Mouse (Mus musculus) urinary bladder, postnatal 14 days (tissue): ENCODE measurements around the gene Rassf10.

Experiments
- DNase-seq: peaks from one replicate; pipeline ENCODE4 v3.0.0; 2021; ENCODE audit warnings: low spot score

The Rassf10 gene

GRCm38 (mm10) chr7:112957630-112958029 is 3.9 kb downstream of the Rassf10 start:
- no peak for DNase-seq

- DNase-seq, result no peak
Observed at GRCm38 (mm10) chr7:112966382-112966781, 12.6 kb downstream of the Rassf10 start.

GRCm38 (mm10) chr7:112966786-112967185 is 13.0 kb downstream of the Rassf10 start:
- no peak for DNase-seq

- no peak for DNase-seq
Observed at GRCm38 (mm10) chr7:112983316-112983715, 29.6 kb downstream of the Rassf10 start.

- DNase-seq, result no peak
Observed at GRCm38 (mm10) chr7:112984704-112985577, 31.2 kb downstream of the Rassf10 start.

GRCm38 (mm10) chr7:112985578-112985949 is 31.8 kb downstream of the Rassf10 start:
- DNase-seq, result no peak

- DNase-seq, result peak; percentile 49
Observed at GRCm38 (mm10) chr7:112992928-112993327, 39.2 kb downstream of the Rassf10 start.

GRCm38 (mm10) chr7:113003565-113004255 is 49.9 kb downstream of the Rassf10 start:
- DNase-seq, result no peak

GRCm38 (mm10) chr7:113005726-113006125 is 52.0 kb downstream of the Rassf10 start:
- DNase-seq, result no peak
